ENCODE assay signal across 8 mouse cellular contexts in genomic region chr7:28547154-28547553, GRCm38 (mm10). TPM values are rescaled to one million over a fixed set of nuclear protein-coding genes. Genes with fewer than 3 reads are reported as not detected.
A peak's percentile ranks its signal among the peaks of the same experiment; 100 is the strongest.
DNase-seq lines count a peak whose midpoint lies in the region; ATAC-seq lines count a peak whose summit lies in the region.
"Had no signal": no experiment of that assay in that cellular context is flagged by ENCODE, and none has a peak within 500 bp of the region (broad histone marks: within the 10 kb centered on the region; RNA-seq: fewer than 3 reads in every experiment).

TSS of gene Nccrp1 (minus strand) at chr7:28547254.

- H3K4me3 ChIP-seq in liver, embryonic 11.5 days (ENCODE audit: low read depth, low read length): peak within 1 kb of the TSS; percentile 35
- H3K4me3 ChIP-seq in forebrain, embryonic 10.5 days: peak within 1 kb of the TSS; percentile 47
- H3K4me3 ChIP-seq in intestine, embryonic 15.5 days (replicated peaks): peak within 1 kb of the TSS; percentile 21; the same call in 1 of the 2 replicates
- H3K4me3 ChIP-seq in neural tube, embryonic 13.5 days: peak within 1 kb of the TSS; percentile 32

- H3K4me1 ChIP-seq in liver, embryonic 11.5 days (replicated peaks; ENCODE audit: control insufficient read depth, insufficient read depth, low read length): peaks cover 10% of the 10 kb centered on the region
- H3K4me1 ChIP-seq in forebrain, embryonic 10.5 days: peaks cover 40% of the 10 kb centered on the region
- H3K4me1 ChIP-seq in intestine, embryonic 15.5 days (replicated peaks): peaks cover 13% of the 10 kb centered on the region; the same call in 1 of the 2 replicates
- H3K4me1 ChIP-seq in neural tube, embryonic 13.5 days (replicated peaks): peaks cover 21% of the 10 kb centered on the region

- DNase-seq in liver, embryonic 11.5 days (ENCODE audit: low spot score): no peak
- DNase-seq in liver: no peak
- DNase-seq in forebrain, embryonic 10.5 days (ENCODE audit: extremely low spot score, low spot score): no peak
- no peak for DNase-seq in right cerebral cortex, postnatal 10 days (ENCODE audit: low spot score in 2 of 2)
- DNase-seq: cerebellum, adult 9-11 months had no signal

- peaks cover 47% of the 10 kb centered on the region for H3K27me3 ChIP-seq in liver, embryonic 11.5 days (replicated peaks; ENCODE audit: control insufficient read depth, insufficient read depth, low read length)
- peaks cover 56% of the 10 kb centered on the region for H3K27me3 ChIP-seq in forebrain, embryonic 10.5 days (ENCODE audit: poor library complexity, severe bottlenecking)
- H3K27me3 ChIP-seq in intestine, embryonic 15.5 days (replicated peaks): peaks cover 24% of the 10 kb centered on the region
- peaks cover 46% of the 10 kb centered on the region for H3K27me3 ChIP-seq in neural tube, embryonic 13.5 days

- H3K36me3 ChIP-seq in liver, embryonic 11.5 days (ENCODE audit: control insufficient read depth, insufficient read depth, low read length): no peaks in the 10 kb centered on the region
- no peaks in the 10 kb centered on the region for H3K36me3 ChIP-seq in forebrain, embryonic 10.5 days (replicated peaks)
- no peaks in the 10 kb centered on the region for H3K36me3 ChIP-seq in intestine, embryonic 15.5 days
- no peaks in the 10 kb centered on the region for H3K36me3 ChIP-seq in neural tube, embryonic 13.5 days

- 3% methylated on average over 5 of the region's 5 CpGs for WGBS in liver, embryonic 11.5 days
- 5% methylated on average over 5 of the region's 5 CpGs for WGBS in forebrain, embryonic 10.5 days
- WGBS in intestine, embryonic 15.5 days: 8% methylated on average over 5 of the region's 5 CpGs
- WGBS in neural tube, embryonic 13.5 days: 5% methylated on average over 5 of the region's 5 CpGs

- no peak within 1 kb of the TSS for H3K27ac ChIP-seq in liver, embryonic 11.5 days (ENCODE audit: low read depth, low read length)
- H3K27ac ChIP-seq in forebrain, embryonic 10.5 days: peak within 1 kb of the TSS; percentile 60; the same call in 1 of the 2 replicates
- H3K27ac ChIP-seq in intestine, embryonic 15.5 days: no peak within 1 kb of the TSS
- no peak within 1 kb of the TSS for H3K27ac ChIP-seq in neural tube, embryonic 13.5 days (replicated peaks)

- no peaks in the 10 kb centered on the region for H3K9me3 ChIP-seq in liver, embryonic 11.5 days (ENCODE audit: control insufficient read depth, low read length)
- no peaks in the 10 kb centered on the region for H3K9me3 ChIP-seq in forebrain, embryonic 10.5 days
- H3K9me3 ChIP-seq in intestine, embryonic 15.5 days: no peaks in the 10 kb centered on the region
- H3K9me3 ChIP-seq in neural tube, embryonic 13.5 days: no peaks in the 10 kb centered on the region

- H3K9ac ChIP-seq in liver, embryonic 11.5 days (ENCODE audit: low read depth, low read length): no peak within 1 kb of the TSS
- H3K9ac ChIP-seq in intestine, embryonic 15.5 days: no peak within 1 kb of the TSS
- peak within 1 kb of the TSS; percentile 65 for H3K9ac ChIP-seq in neural tube, embryonic 13.5 days

- H3K4me2 ChIP-seq in liver, embryonic 11.5 days: peak within 1 kb of the TSS; percentile 54
- H3K4me2 ChIP-seq in intestine, embryonic 15.5 days (replicated peaks): peak within 1 kb of the TSS; percentile 50
- peak within 1 kb of the TSS; percentile 54 for H3K4me2 ChIP-seq in neural tube, embryonic 13.5 days

- ATAC-seq in liver, embryonic 11.5 days (replicated peaks; ENCODE audit: low FRiP score): no peak
- no peak for ATAC-seq in intestine, embryonic 15.5 days
- ATAC-seq in neural tube, embryonic 13.5 days (ENCODE audit: low read depth): no peak
- ATAC-seq in megakaryocyte progenitor cell, adult 5-6 weeks (replicated peaks; ENCODE audit: poor library complexity): no peak

RNA-seq across cellular contexts. Expression of gene Nccrp1, which starts in this region (rescaled TPM):
- not detected in 2 replicates for polyA plus RNA-seq in liver, embryonic 11.5 days (2014; fragmentation: Nextera tagmentation; extraction: Ambion mirVana)
- polyA plus RNA-seq in forebrain, embryonic 10.5 days (2016; fragmentation: Nextera tagmentation; extraction: Ambion mirVana): not detected in 2 replicates
- not detected in 2 replicates for polyA plus RNA-seq in intestine, embryonic 15.5 days (2015; fragmentation: Nextera tagmentation; extraction: Ambion mirVana)
- not detected in 2 replicates for polyA plus RNA-seq in neural tube, embryonic 13.5 days (2015; fragmentation: Nextera tagmentation; extraction: Ambion mirVana)
- not detected in 2 replicates for total RNA-seq in megakaryocyte progenitor cell, adult 5-6 weeks (2015)
- not detected in 2 replicates for total RNA-seq in megakaryocyte progenitor cell, adult 5-6 weeks (2017)
